Mouse (Mus musculus) midbrain, postnatal 0 days (tissue): ENCODE results near the gene Rhbdl1. TPM values are rescaled to one million over a fixed set of nuclear protein-coding genes. Genes with fewer than 3 reads are reported as not detected.

Experiments
- ATAC-seq: fragments of 200-750 bp; cut with Nextera tagmentation; 2 replicates; pipeline ENCODE4 v1.8.0; 2017; ENCODE audit warnings: moderate number of reproducible peaks, mild to moderate bottlenecking, moderate TSS enrichment, moderate library complexity; ENCODE audit not compliant: low FRiP score
- DNase-seq: peaks from one replicate; pipeline ENCODE4 v3.0.0-alpha.2; 2015; ENCODE audit warnings: low spot score
- H3K27ac ChIP-seq: fragments of 300-500 bp; sonication (generic); 2 replicates; pipeline ENCODE4 v1.5.1; 2014; ENCODE audit warnings: low read depth, mild to moderate bottlenecking, low read length, mixed read lengths
- H3K27me3 ChIP-seq: fragments of 300-500 bp; sonication (generic); 2 replicates; pipeline ENCODE4 v1.6.1; 2014; ENCODE audit warnings: low read length, control low read depth, mixed read lengths; ENCODE audit not compliant: insufficient read depth
- H3K36me3 ChIP-seq: fragments of 300-500 bp; sonication (generic); 2 replicates; pipeline ENCODE4 v1.6.1; 2014; ENCODE audit warnings: low read length, control low read depth, mixed read lengths; ENCODE audit not compliant: insufficient read depth
- H3K4me1 ChIP-seq: fragments of 300-500 bp; sonication (generic); 2 replicates; pipeline ENCODE4 v1.6.1; 2014; ENCODE audit warnings: mild to moderate bottlenecking, control low read depth, antibody characterized with exemption, low read length, mixed read lengths; ENCODE audit not compliant: insufficient read depth
- H3K4me2 ChIP-seq: fragments of 300-500 bp; sonication (generic); 2 replicates; pipeline ENCODE4 v1.6.1; 2014; ENCODE audit warnings: low read depth, mild to moderate bottlenecking, low read length, mixed read lengths; ENCODE audit not compliant: poor library complexity, severe bottlenecking
- H3K4me3 ChIP-seq: fragments of 300-500 bp; sonication (generic); 2 replicates; pipeline ENCODE4 v1.5.1; 2014; ENCODE audit warnings: low read depth, mild to moderate bottlenecking, low read length, moderate library complexity
- H3K9ac ChIP-seq: fragments of 300-500 bp; sonication (generic); replicated peaks from 2 replicates; pipeline ENCODE4 v1.6.1; 2014; ENCODE audit warnings: mild to moderate bottlenecking, low read length, moderate library complexity, mixed read lengths; ENCODE audit not compliant: poor library complexity, severe bottlenecking
- H3K9me3 ChIP-seq: fragments of 300-500 bp; sonication (generic); 2 replicates; pipeline ENCODE4 v1.6.1; 2016; ENCODE audit warnings: low read length, control low read depth
- CTCF ChIP-seq: IDR thresholded peaks from 2 replicates; pipeline ENCODE4 v1.5.1; 2016; ENCODE audit warnings: antibody characterized with exemption, mild to moderate bottlenecking
- WGBS: fragments of 180-500 bp; shearing (Covaris S2); extraction: QIAGEN DNeasy Blood & Tissue Kit; methylation state at CpG from one replicate; pipeline ENCODE4 v1.1.7; 2014; 5-methylcytosine and 5-hydroxymethylcytosine counted together
- polyA plus RNA-seq: library from polyadenylated mRNA; unstranded; fragments of >200 nt; fragmentation: Nextera tagmentation; extraction: Ambion mirVana; gene quantifications from 2 replicates; pipeline ENCODE4 v1.2.1, GENCODE M21; 2015
- total RNA-seq: library from RNA; depleted of rRNA; stranded (reverse); fragments of >200 nt; gene quantifications from 2 replicates; pipeline ENCODE4 v1.2.3, GENCODE M21; 2014

The Rhbdl1 gene
- total and polyA plus RNA-seq, 2 experiments from 2014 or later = 97.0 to 168 TPM

DNA sequence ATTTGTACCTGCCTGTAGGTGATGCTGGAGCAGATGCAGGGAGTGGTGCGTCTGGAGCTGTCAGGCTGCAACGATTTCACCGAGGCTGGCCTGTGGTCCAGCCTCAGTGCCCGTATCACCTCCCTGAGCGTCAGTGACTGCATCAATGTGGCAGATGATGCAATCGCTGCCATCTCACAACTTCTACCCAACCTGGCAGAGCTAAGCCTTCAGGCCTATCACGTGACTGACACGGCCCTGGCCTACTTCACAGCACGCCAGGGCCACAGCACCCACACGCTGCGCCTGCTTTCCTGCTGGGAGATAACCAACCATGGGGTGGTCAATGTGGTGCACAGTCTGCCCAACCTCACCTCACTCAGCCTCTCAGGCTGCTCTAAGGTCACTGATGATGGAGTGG lies 19.4 kb downstream of the Rhbdl1 start:
- peaks cover 37% of the 10 kb centered on the region for H3K36me3 ChIP-seq
- H3K4me2 ChIP-seq = no peak overlapping the region
- H3K4me3 ChIP-seq = no peak overlapping the region
- no peaks in the 10 kb centered on the region for H3K27me3 ChIP-seq
- WGBS = 85% methylated on average over 11 of the region's 11 CpGs
- H3K27ac ChIP-seq = no peak overlapping the region
- peaks cover 5% of the 10 kb centered on the region; the same call in 1 of the 2 replicates for H3K4me1 ChIP-seq
- ATAC-seq (no peak), DNase-seq (no peak)
- TF ChIP-seq CTCF = no peak
- H3K9me3 ChIP-seq = no peaks in the 10 kb centered on the region
- H3K9ac ChIP-seq = no peak overlapping the region

DNA sequence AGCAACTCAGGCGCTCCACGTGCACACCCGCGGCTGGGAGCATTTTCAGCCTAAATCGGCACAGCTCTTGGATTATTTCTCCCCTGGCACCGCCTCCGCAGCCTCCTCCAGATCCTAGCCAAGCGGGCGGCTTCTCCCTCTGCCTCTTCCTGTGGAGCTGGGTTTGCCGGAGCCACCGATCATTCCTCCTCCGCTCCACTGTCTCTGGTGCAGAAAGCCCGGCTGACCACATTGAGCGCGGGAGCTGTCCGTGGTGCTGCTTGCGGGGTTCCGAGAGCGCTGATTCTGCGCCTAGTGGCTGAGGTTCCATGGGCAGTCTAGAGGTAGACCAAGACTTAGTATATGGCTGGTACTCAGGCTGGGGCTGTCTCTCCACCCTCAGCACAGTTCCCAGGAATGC lies 23.6 kb downstream of the Rhbdl1 start:
- Histone ChIP-seq H3K4me3 (peak overlapping the region; percentile 18), H3K36me3 (peaks cover 26% of the 10 kb centered on the region), H3K27ac (no peak overlapping the region), H3K27me3 (no peaks in the 10 kb centered on the region), H3K4me1 (peaks cover 18% of the 10 kb centered on the region), H3K9me3 (no peaks in the 10 kb centered on the region), H3K9ac (peak overlapping the region; percentile 19; the same call in 1 of the 2 replicates), H3K4me2 (peak overlapping the region; percentile 36)
- WGBS = 3% methylated on average over 20 of the region's 20 CpGs
- ATAC-seq = no peak
- peak; percentile 79 for DNase-seq
- TF ChIP-seq CTCF = peak; percentile 72

DNA sequence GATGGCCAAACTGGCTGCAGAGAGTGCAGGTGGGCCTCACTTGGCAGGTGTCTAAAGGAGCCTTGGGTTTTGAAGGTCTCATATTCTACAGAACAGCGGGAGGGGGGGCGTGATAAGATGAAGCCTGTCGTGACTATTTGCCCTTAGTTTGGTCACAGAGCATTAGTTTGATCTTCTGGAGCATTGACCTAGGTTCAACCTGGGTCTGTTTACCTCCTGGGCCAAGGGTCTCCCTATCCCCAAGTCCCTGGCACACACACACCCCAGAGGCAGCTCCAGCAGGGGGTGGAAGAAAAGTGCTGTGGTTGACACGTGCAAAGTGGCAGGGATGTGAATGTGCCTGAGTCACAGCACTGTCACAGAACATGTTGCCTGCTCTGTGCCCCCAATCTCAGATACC lies 26.2 kb downstream of the Rhbdl1 start:
- Histone ChIP-seq H3K36me3 (0 out of 2 replicates have a peak, but pooled peaks cover 3% of the 10 kb centered on the region), H3K4me3 (no peak overlapping the region; the same call in 1 of the 2 replicates), H3K9me3 (no peaks in the 10 kb centered on the region), H3K27ac (no peak overlapping the region), H3K27me3 (no peaks in the 10 kb centered on the region), H3K9ac (peak overlapping the region; percentile 36; the same call in 1 of the 2 replicates), H3K4me2 (peak overlapping the region; percentile 96), H3K4me1 (peaks cover 18% of the 10 kb centered on the region)
- TF ChIP-seq CTCF = no peak
- 73% methylated on average over 4 of the region's 4 CpGs for WGBS
- ATAC-seq (no peak), DNase-seq (no peak)

DNA sequence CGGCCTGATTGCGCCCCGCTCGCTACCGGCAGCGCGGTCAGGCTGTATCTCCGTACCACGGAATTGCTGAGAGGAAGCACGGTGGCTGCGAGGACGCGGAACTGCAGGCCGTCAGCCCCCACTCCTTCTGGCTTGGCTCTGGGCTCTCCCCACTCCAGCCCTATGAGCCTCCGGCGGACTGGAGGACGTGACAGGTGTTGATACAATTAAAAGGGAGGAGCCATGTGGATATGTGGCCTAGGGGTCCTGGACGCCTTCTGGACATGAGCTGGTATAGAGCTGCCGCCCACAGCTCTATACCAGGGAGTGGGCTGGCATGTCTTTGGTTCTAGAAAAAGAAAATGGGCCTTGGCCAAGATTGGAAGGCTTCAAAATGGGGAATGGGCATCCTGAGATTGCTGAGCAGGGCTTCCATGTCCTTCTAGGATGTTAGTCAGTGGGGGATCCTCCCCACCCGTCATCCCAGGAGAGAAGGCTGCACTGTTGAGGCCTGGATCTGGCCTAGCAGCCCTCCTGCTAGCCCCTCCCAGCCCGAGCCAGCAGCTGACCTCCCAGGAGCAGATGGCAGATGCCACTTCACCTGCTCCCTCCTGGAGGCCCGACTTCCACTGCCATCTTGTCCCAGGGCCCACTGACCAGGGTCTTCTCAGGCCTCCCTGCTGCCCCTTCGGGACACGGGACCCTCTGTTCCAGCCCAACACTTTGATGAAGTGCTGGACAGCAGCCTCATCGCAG lies 27.3 kb downstream of the Rhbdl1 start:
- H3K4me1 ChIP-seq = peaks cover 18% of the 10 kb centered on the region
- H3K4me2 ChIP-seq = peak overlapping the region; percentile 96
- peak overlapping the region; percentile 97 for H3K9ac ChIP-seq
- H3K36me3 ChIP-seq = no peaks in the 10 kb centered on the region
- 0 out of 2 replicates have a peak, but pooled peaks have one; percentile 17 for TF ChIP-seq CTCF
- DNase-seq (peak; percentile 62), ATAC-seq (peak; percentile 38)
- H3K4me3 ChIP-seq = peak overlapping the region; percentile 89
- H3K27me3 ChIP-seq = no peaks in the 10 kb centered on the region
- no peaks in the 10 kb centered on the region for H3K9me3 ChIP-seq
- peak overlapping the region; percentile 98 for H3K27ac ChIP-seq
- 5% methylated on average over 24 of the region's 25 CpGs for WGBS

DNA sequence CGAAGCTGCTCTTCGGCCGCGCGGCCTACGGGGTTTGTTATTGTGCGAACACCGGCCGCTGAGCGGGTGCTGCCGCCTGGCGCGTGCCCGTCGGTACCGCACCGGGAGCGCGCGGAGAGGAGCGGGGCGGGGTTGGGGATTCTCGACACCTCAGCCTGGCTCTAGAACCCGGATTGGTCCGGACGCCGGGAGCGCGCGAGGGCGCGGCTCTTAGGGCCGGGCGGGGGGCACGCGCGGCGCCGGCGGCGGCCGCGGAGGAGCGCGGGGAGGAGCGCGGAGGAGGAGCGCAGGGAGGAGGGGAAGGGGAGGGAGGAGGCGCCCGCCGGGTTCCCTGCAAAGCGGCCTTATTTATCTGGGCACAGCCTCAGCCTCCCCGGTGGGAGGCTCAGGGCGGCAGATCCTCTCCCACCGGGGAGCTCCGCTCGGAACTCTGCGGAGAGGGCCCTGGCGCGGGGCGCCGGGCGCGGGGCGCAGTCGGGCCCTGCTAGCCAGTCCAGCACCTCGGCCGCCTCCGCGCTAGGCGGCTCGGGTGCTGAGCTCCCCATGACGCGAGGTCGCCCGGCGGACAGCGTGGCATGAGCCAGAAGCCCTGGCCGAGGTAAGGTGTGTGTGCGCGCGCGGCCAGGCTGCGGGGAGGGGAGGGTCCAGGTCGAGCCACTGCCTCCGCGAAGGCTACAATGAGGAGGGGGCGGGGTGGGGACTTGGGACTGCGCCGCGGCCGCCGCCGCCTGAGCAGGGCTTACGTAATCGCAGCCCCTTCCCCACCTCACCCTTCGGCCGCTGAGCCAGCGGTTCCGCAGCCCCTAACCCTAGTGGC lies 28.1 kb downstream of the Rhbdl1 start, which contains the start of gene Fbxl16:
Fbxl16 (plus strand) TSS at position 297 of the 817 bp plus-strand sequence.
- ATAC-seq (peak; percentile 86), DNase-seq (peak; percentile 97)
- Histone ChIP-seq H3K27ac (peak within 1 kb of the TSS; percentile 98), H3K9ac (peak within 1 kb of the TSS; percentile 97), H3K4me3 (peak within 1 kb of the TSS; percentile 89), H3K36me3 (no peaks in the 10 kb centered on the region), H3K27me3 (no peaks in the 10 kb centered on the region), H3K4me1 (peaks cover 18% of the 10 kb centered on the region), H3K4me2 (peak within 1 kb of the TSS; percentile 96), H3K9me3 (no peaks in the 10 kb centered on the region)
- TF ChIP-seq CTCF = peak; percentile 61
- under 1% methylated on average over 82 of the region's 100 CpGs for WGBS
